Mouse (Mus musculus): ENCODE results near the gene Ulk4.

- TF ChIP-seq CTCF (IDR thresholded peaks at IDR 0.05; ENCODE audit: insufficient read depth, low read length) (no peak), POLR2A (IDR thresholded peaks at IDR 0.05; ENCODE audit: borderline replicate concordance, extremely low read depth, low read depth, low read length) (no peak)
Measured at GRCm38 (mm10) chr9:121286325-121286901, 9.4 kb upstream of the Ulk4 start.

Data from lung, adult 2 months (tissue).